Mouse (Mus musculus): ENCODE data around the gene Nr2c2ap.

The Nr2c2ap gene

DNA sequence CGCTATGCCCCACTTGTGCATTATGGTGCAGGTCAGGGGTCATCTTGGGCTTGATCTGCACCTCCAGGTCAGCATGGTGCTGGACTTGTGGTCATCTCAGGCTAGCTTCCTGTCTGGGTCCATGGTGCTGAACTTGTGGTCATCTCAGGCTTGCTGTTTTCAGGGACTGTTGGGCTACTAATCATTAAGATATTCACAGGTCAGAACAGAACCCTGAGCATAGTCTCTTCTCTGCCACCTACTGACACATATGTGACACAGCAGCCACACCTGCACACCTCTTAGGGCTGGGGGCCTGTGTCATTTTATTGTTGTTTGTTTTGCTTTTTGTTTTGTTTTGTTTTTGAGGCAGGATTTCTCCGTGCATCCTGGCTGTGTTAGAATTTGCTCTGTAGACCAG, 8.3 kb upstream of the Nr2c2ap start:
- DNase-seq = no peak

DNA sequence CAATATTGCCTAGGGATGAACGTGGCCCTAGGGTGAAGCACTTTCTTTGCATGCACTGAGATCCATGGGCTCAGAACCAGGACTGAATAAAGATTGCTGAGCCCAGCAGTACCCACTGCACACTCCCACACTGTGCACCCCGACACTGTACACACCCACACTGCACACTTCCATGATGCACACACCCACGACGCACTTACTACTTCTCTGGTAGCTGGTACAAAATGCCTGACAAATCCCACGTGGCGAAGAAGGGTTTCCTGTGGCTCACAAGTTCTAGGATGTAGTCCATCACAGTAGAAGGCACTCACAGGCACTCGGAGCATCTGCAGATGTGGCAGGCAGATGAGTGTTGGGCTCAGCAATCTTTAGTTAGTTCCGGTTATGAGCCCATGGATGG, 6.1 kb upstream of the Nr2c2ap start:
- peak; percentile 48 for DNase-seq

GRCm38 (mm10) chr8:70128435-70128834, 2.7 kb upstream of the Nr2c2ap start:
- peak; percentile 60 for DNase-seq

- DNase-seq = peak; percentile 90
Observed at GRCm38 (mm10) chr8:70129309-70129952, 1.7 kb upstream of the Nr2c2ap start.

GRCm38 (mm10) chr8:70130066-70130465, 1.1 kb upstream of the Nr2c2ap start:
- DNase-seq = no peak

- DNase-seq = no peak
Observed at GRCm38 (mm10) chr8:70134086-70134485, 3.0 kb downstream of the Nr2c2ap start.

GRCm38 (mm10) chr8:70134931-70135330, 3.8 kb downstream of the Nr2c2ap start:
- DNase-seq = no peak

GRCm38 (mm10) chr8:70136591-70136990, 5.5 kb downstream of the Nr2c2ap start:
- no peak for DNase-seq

GRCm38 (mm10) chr8:70137890-70138289, 6.8 kb downstream of the Nr2c2ap start:
- DNase-seq = no peak

GRCm38 (mm10) chr8:70139026-70139857, 8.1 kb downstream of the Nr2c2ap start, which contains the start of the genes Rfxank, Borcs8 and Mef2b:
TSS of gene Rfxank (minus strand) at chr8:70139154.
TSS of gene Borcs8 (plus strand) at chr8:70139499.
TSS of gene Mef2b (plus strand) at chr8:70139711.
- DNase-seq = peak; percentile 99

GRCm38 (mm10) chr8:70139981-70140380, 8.8 kb downstream of the Nr2c2ap start:
- DNase-seq = no peak

DNA sequence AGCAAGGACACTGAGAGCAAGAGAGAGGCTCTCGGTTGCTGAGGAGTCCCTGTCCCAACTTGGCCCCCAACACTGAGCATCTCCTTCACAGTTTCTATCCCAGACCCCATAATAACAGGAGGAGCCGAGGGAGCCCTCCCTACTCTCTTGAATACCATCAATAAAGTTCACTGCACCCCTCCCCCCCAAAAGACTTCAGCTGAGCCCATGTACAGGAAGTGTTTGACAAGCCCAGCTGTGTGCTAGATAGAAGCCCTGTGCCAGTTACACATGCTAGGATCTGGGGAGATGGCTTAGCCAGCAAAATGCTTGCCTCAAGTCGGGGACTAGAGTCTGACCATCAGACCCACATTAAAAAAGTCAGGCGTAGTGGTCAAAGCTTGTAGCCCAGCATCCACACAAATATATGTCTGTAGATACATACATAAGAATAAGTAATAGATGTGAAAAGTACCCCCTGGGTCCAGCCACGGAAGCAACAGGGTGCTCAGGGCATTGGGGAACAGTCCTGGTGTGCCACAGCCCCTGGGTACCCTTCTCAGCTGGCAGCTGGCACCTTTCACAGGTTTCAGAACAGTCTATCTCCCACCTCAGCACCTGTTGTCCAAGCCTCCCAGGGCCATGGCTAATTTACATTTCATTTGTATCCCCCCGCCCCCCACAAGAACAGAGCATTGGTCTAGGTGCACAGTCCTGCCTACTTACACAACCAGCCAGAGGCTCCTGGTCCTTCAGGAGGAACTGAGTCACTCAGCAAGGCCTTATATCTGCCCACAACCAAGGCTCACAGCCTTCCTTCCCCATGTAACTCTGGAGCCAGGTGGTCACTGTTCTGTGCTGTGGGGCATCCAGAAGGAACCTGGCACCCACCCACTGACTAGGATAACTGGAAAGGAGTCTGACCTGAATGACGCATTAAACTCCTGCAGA, 16.8 kb downstream of the Nr2c2ap start:
- DNase-seq = no peak

- no peak for DNase-seq
Observed at GRCm38 (mm10) chr8:70150158-70150557, 19.0 kb downstream of the Nr2c2ap start.

GRCm38 (mm10) chr8:70152537-70153257, 21.6 kb downstream of the Nr2c2ap start:
- DNase-seq = no peak

DNA sequence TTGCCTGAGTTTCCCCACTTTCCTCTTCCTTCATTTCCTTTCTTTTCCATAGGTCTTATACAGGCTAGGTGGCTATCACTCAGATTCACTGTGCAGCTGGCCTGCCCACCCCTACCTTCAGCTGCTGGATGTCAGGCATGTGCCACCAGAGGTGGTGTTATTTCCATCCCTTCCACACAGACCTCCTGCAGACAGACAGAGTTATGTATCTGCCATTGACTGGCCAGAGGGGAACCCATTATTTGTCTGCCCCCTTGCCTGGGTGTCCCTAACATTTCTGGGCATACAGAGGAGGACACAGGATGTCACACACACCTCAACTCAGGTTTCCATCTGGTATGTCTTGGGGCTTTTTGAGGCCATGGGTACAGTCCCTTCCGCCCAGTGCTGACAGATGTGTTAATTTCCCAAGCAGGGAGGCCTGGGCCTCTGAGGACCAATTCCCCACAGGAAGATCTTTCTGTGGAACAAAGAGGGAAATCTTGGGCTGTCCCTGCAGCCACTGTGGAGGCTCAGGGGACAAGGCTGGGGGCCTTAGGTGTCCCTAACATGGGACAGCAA, 26.2 kb downstream of the Nr2c2ap start:
- no peak for DNase-seq

DNA sequence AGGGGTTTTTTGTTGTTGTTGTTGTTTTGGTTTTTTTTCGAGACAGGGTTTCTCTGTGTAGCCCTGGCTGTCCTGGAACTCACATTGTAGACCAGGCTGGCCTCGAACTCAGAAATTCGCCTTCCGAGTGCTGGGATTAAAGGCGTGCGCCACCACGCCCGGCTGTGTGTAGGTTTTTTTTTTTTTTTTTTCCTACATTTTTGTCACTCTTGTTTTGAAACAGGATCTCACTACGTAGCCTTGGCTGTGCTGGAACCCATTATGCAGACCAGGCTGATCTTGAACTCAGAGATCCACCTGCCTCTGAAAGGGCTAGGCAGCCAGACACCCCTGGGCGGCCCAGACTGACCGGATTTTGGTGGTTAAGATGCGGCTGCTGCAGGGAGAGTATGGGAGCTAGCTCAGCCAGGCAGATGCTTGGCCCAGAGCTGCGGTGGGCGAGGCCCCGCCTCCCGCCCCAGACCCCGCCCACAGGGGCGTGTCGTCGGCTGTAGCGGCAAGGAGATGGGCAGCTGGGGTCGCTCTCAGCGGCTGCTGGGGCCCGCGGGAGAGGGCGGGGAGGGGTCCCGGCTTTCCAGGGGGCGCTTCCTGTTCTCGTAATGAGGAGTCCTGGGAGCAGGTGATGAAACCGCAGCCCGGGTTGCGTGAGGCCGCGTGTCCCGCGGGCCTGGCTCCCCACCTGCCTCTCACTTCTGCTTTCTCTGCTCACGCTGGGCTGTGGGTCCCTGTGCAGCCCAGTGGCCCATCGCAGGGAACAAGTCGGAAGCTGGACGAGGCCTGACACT, 27.1 kb downstream of the Nr2c2ap start:
- DNase-seq = peak; percentile 54

GRCm38 (mm10) chr8:70159211-70159610, 28.1 kb downstream of the Nr2c2ap start:
- DNase-seq = no peak

GRCm38 (mm10) chr8:70160015-70160414, 28.9 kb downstream of the Nr2c2ap start:
- DNase-seq = no peak

GRCm38 (mm10) chr8:70163316-70163715, 32.2 kb downstream of the Nr2c2ap start:
- DNase-seq = no peak

DNA sequence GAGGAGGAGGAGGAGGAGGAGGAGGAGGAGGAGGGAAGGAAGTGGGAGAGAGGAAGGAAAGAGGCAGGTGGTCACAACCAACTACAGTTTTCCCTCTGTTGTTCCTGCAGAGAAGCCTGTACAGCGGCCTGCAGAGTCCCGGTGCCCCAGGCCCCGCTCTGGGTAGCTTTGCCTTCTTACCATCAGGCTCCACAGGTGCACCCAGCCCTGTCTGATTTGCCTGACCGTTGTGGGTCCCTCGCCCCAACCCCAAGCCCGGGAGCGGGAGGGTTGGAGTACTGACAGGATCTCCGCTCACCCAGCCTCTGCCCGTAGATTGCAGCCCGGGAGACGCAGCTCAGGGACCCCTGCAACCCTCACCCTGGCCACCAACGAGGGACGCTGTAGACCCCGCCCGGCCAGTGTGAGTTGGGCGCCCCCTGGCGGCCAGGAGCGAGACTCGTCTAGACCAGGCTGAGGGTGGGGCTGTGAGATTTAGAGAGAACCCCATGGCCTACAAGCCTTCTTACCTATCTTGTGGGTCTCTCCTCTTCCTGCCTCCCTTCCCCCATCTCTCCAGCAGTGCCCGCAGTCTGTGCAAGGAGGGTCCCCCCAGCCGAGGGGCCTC, 35.5 kb downstream of the Nr2c2ap start:
- no peak for DNase-seq

DNA sequence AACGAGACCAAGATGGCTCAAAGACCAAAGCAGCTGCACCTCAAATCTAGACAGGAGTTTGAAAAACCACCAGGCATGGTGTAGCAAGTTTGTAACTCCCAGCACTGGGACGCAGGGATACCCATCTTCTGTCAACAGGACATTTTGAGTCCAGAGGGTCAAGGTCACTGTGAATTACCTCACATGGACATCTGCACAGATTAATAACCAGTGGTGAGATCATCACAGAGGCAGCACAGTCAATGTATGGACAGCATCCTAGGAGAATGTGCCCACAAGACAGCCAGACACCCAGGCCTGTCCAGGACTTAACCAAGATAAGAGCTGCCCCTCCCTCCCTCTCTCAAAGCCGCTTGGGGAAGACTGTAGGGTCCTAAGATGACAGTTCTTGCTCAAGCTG, 39.0 kb downstream of the Nr2c2ap start:
- DNase-seq = no peak

Data from layer of hippocampus, adult 9-11 months (tissue).